Mouse (Mus musculus): ENCODE measurements around the gene Nagpa.

DNA sequence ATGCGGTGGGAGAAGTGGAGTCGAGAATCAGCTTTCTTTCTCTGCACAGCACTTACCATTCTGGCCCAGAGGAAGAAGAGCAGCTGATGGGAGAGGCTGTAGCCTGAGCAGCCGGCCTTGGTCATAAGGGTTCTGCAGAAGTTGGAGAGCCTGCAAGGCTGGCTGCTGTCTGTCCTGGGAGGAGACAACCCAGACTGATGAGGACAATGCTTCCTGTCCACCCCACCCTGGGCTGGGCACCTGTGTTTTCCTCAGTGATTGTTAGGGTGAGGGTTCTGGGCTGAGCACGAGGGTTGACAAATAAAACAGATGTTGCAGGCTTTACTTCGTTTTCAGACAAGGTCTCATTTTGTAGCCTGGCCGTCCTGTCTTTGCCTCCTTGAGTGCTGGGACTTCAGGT is 12.9 kb upstream of the Nagpa start:
- TF ChIP-seq CTCF (IDR thresholded peaks at IDR 0.05; ENCODE audit: low read depth, low read length) (no peak), POLR2A (IDR thresholded peaks at IDR 0.05; ENCODE audit: extremely low read depth, insufficient read depth, low read length) (no peak)
